Mouse (Mus musculus) megakaryocyte, embryonic 14.5 days (primary cell): ENCODE data around the gene Daw1.

Source experiments
- FLI1 ChIP-seq: IDR thresholded peaks from 2 replicates; pipeline ENCODE4 v1.6.1; 2012; ENCODE audit warnings: low read length, inconsistent platforms, mixed read lengths
- GATA1 ChIP-seq: IDR thresholded peaks from 3 replicates; pipeline ENCODE4 v1.6.1; 2012; ENCODE audit warnings: mixed read lengths, low read length, inconsistent platforms, borderline replicate concordance

DNA sequence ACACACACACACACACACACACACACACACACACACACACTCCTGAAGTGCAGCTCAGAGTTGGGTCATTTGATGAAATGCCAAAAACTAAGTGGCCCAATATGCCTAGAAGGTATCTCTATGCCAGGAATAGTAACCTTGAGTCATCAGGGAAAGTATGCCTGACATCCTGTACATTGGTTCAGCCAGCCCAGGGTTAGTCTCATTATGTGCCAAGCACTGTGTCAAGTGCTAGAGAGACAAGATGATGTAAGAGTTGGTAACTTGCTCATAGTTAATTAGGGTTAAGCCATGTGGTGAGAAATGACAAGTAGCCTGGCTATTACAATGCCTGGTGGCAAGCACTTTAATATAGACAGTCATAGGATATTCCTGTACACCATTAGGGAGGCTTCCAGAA lies 39.6 kb upstream of the Daw1 start:
- TF ChIP-seq GATA1 (no peak), FLI1 (no peak)
